Mouse (Mus musculus) cerebellum, adult 2 months (tissue): Measurements from ENCODE around the gene Gm10401.

Source experiments
- CTCF ChIP-seq: fragments of 200-500 bp; IDR thresholded peaks from 2 replicates; pipeline ENCODE4 v1.5.1; 2011; ENCODE audit warnings: low read depth, mild to moderate bottlenecking, control low read depth, low read length, moderate library complexity, borderline replicate concordance; ENCODE audit not compliant: insufficient read depth
- POLR2A ChIP-seq: fragments of 200-500 bp; IDR thresholded peaks from 2 replicates; pipeline ENCODE4 v1.6.1; 2011; ENCODE audit warnings: low read length, control low read depth, borderline replicate concordance; ENCODE audit not compliant: insufficient read depth

- TF ChIP-seq CTCF (peak; percentile 67), POLR2A (no peak)
Measured at GRCm38 (mm10) chr5:115076144-115076901, 21.8 kb downstream of the Gm10401 start.
